Mouse (Mus musculus) liver, embryonic 14.5 days (tissue): ENCODE results near the gene Rfx2.

Source experiments
- CTCF ChIP-seq: IDR thresholded peaks from 2 replicates; pipeline ENCODE4 v1.5.1; 2016; ENCODE audit warnings: antibody characterized with exemption, low read depth, control low read depth
- EP300 ChIP-seq: IDR thresholded peaks from 2 replicates; pipeline ENCODE4 v1.6.1; 2016; ENCODE audit warnings: antibody characterized with exemption, low read depth

- TF ChIP-seq CTCF: no peak
- no peak for TF ChIP-seq EP300
Observed at GRCm38 (mm10) chr17:56872512-56872911, 41.7 kb upstream of the Rfx2 start.
